Mouse (Mus musculus) left cerebral cortex, adult 8-10 months (tissue): Measurements from ENCODE around the gene Bag6. TPM values are rescaled to one million over a fixed set of nuclear protein-coding genes. Genes with fewer than 3 reads are reported as not detected.

ENCODE experiments used
- DNase-seq, 2 experiments: peaks; one replicate each; pipeline ENCODE4 v3.0.0; 2022; ENCODE audit warnings: low spot score in 2 of 2
- total RNA-seq, 4 experiments: library from RNA; stranded (reverse); gene quantifications; 2 replicates each; pipeline ENCODE4 v1.2.4; 2022

The Bag6 gene
- total RNA-seq, 4 experiments from 2014 or later = 263 to 306 (median 290) TPM

DNA sequence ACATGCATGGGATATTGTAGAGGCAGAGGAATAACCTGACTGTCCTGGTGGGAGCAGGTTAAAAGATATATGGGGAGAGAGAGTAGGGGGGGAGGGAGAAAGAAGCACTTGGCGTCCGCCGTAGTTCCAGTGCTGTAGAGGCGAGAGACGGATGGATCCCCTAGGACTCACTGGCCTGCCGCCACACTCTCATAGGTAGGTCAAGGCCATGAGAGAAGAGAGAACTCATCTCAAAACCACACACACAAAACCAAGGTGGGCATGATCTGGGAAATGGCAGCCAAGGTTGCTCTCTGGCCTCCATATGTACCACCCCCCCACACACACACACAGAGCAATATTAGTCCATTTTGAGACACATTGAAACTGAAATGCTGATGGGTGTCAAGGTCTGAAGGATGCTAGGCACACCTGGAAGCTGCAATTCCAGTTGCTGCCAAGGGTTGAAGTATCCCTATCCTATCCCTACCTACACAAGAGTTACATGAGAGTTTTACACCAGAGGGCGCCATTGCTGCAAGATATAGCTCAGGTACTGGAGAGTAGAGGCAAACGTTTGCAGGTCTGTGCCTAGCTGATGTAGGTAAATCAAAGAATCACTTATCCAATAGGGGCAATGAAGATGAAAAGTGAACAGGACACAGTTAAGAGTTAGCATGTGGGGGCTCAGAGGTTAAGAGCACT, 31.5 kb downstream of the Bag6 start:
- DNase-seq = peak in 1 of 2 experiments; percentile 70

DNA sequence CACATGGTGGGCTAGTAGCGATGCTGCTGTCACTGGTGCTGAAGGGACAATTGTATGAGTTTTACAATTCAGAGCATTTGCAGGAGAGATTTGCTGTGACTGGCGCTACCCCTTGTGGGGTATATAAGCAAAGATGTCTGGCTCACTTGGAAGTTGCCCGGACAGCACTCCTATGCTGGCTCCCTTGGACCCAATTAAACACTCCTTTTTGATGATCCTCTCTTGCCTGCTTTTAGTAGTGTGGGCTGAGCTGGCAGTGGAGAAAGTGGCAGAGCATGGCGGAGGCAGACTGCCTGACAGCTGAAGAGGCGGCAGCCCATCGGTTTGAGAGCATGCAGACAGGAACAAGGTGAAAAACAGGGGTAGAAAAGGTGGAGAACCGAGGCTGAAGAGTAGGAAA, 32.8 kb downstream of the Bag6 start:
- DNase-seq = peak in 1 of 2 experiments; percentile 50

DNA sequence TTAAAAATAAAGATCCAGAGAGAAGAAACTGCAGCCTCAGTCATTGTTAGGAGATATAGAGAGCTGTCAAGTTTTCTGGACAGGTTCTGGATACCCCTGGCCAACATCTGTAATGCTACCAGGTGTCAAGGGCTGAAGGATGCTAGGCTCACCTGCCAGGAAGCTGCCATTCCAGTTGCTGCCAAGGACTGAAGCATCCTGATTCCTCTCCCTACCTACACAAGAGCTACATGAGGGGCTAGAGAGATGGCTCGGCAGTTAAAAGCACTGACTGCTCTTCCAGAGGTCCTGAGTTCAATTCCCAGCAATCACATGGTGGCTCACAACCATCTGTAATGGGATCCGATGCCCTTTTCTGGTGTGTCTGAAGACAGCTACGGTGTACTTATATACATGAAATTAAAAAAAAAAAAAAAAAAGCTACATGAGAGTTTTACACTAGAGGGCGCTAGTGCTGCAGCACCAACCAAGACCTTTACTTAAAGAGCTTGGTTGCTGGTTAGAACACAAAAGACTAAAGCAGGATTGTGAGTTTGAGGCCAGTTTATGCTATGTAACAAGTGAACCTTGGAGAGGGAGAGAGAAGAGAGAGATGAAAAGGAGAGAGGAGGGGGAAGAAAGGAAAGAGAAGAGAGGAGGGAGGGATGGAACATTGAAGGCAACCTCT, 33.7 kb downstream of the Bag6 start:
- DNase-seq = no peak

DNA sequence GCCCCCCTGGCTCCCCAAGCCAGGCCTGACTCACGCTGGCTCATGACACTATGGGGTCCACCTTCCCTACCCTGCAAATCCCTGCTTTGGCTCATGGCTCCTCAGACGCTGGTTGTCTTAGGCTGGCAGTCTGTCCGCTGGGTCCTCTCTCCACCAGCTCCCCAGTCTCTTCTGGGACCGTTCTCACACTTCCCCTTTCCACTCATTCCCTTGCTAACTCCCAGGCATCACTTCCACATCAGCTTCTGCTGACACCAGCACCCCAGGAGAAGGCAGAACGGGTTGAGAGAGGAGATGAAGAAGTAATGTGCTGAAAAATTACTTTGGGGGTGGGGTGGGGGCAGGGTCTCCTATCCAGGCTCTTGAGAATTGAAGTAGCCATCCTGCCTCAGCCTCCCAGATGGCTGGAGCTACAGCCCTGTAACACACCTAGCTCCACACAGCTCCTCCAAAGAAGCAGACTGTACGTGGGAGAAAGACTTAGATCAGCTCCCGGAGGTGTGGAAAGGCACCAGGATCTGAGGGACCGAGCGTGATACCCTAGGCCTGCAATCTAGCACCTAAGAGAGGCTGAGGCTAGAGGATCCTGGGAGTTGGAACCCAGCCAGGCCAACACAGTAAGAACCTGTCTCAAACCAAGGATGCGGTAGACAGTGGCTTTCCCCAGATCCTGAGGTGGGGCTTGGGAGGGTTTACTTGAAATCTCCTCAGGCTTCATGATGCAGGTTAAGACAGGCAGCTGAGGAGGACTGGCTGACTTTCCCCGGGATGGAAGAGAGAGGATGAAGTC, 37.7 kb downstream of the Bag6 start:
- peak in 1 of 2 experiments; percentile 72 for DNase-seq

DNA sequence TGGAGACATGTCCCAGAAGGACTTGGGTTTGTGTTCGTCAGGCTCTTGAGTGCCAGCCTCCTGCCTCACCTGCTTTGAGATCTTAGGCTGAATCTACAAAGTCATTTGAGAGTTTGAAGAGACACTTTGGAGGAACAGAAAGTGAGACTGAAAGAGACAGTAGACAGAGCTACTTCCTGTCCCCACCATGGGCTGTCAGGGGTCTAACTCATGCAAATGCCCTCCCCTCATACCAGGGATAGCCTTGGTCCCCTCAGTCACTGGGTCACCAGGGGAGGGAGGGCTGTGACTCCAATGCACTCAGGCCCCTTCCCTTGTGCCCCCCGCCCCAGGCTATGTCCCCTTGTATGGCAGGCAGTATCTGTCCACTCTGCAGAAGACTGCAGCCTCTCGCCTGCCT, 38.4 kb downstream of the Bag6 start:
- no peak for DNase-seq

DNA sequence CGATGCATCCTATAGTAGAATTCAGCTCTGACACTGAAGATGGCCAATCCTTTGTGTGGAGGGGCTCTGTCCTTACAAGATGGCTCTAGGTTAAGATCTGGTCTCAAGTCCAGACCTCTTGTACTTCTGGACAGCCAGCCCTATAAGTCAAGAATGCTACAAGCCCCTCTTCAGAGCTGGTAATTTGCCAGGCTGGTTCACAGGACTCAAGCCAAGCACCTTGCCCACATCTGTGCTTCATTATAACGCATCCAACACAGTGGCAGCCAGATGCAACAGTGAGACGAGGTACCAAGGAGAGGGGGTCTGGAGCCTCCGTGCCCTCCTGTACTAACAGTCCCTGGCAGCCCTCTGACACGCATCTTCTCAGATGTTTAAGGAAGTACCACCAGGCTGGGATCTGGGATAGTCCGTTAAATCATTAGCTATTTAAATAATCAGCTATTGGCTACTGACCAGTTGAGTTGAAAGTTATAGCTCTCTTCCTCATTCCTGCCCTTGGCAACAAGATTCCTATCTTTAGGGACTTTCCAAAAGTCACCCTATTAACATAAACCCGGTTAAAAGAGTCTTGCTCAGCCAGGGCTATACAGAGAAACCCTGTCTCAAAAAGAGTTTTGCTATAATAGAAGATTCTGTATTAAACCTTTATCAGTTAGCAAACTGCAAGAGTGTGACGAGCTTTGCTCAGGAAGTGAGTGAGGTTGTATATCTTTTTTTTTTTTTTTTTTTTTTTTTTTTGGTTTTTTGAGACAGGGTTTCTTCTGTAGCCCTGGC, 39.4 kb downstream of the Bag6 start:
- DNase-seq = no peak

DNA sequence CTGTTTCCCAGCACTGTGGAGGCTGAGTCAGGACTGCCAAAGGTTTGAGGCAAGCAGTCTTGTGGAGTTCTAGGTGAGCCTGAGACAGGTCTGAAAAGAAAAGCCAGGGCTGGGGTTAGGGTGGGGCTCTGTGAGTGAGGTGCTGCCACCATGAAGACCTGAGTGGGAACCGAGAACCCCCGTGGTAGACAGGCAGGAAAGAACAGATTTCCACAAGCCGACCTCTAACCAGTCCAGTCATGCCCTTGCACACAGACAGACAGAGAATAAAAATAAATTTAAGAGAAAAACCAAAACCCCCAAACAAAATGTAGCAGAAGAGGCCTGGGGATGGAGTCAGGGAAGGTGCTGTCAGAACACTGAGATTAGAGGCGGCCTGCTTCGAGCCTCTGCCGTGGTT, 40.4 kb downstream of the Bag6 start:
- no peak for DNase-seq

DNA sequence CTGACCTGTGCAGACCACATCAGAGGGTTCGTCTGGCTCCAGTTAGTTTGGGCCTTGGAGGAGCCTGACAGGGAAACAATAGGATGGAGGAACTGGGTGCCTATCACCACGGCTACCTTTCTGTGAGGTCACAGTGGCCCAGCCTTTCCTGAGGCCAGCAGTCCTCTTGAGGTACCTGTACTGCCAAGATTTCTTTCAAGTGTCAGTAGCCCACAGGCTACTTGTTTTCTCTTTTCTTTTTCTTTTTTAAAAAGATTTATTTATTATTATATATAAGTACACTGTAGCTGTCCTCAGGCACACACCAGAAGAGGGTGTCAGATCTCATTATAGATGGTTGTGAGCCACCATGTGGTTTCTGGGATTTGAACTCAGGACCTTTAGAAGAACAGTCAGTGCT, 41.0 kb downstream of the Bag6 start, which contains the start of gene Aif1:
Gene Aif1 (minus strand): TSS at position 101 of the 400 bp plus-strand sequence.
- DNase-seq = no peak

DNA sequence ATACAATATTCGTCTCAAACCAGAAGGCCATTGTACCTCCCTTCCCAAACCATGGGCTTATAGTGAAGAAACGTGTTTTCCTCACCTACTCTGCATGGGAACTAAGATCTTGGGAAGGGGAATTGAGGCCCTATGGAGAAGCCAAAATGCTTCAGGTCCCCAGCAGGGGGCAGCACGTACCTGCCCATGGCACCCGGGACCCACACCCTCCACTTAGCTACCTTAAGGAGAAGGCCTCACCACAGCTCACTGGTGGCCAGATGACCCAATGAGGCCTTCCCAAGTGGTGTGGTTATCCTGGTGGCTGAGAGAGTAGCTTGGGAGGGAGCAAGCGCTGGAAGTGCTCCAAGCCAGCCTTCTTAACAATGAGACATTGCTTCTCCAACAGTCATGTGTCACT, 43.5 kb downstream of the Bag6 start:
- DNase-seq = no peak

DNA sequence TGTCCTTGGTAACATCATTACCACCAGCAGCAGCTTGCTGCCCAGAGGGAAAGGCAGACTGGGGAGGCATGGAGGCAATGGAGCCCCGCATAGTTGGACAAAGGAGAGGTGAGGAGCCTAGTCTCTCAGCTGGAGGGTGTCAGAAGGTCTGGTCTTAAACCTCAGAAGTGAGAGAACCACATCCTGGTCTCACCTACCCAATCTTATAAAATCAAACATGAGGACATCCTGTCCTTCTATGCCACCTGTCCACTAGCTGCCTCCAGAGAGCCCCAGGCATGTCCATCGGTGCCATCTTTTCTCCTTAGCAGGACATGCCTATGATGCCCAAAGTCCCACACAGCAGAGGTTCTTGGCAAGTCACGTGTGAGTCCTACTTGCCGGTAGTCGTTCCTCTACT, 45.1 kb downstream of the Bag6 start:
- DNase-seq = no peak

DNA sequence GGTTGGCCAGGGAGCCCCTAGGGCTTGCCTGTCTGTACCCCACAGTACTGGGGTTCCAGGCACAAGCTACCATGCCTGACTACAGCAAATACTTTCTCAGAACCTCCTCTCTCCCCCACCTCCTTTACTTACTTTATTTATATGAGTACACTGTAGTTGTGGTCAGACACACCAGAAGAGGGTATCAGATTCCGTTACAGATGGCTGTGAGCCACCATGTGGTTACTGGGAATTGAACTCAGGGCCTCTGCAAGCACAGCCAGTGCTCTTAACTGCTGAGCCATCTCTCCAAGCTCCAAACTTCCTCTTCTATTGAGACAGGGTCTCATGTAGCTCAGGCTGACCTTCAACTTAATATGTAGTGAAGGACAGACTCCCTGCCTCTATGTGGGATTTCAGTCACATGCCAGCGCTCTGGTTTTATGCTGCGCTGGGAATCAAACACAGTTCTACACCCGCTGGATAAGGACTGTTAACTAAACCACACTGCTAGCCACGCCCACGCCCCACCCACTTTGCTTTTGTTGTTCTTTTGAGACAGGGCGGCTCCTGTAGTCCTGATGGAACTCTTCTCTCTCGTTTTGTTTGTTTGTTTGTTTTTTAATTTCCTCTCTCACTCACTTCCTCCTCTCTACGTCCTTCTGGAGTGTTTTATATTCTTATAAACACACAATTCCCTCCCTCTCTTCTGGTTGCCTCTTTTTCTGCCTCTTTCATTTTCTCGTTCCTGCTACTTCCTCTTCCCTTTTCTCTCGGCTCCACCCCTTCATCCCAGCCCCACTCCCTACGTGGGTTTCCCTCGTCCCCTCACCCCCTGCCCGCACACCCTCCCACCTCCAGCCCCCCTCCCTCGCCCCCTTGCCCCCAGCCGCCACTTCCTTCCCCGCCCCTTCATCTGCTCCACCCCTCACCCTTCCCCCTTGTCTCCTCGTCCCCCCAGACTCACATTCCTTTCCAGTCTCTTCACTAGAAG, 50.9 kb downstream of the Bag6 start:
- no peak for DNase-seq

DNA sequence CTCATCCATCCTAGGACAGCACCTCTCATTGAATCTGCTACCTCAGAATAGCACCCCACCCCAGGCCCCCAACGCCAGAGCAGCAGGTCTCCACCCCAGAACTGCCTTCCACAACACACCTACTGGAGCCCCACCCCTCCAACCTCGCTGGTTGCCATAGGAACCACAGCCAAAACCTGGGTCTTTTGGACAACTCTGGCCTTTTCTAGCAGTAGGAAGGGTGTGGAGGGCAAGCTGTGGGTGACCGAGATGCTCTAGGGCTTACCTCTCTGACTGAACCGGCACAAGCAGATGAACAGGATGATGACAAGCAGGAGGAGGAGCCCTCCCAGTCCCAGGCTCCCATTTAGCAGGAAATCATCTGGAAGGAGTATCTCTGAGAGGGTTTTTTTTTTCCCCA, 51.7 kb downstream of the Bag6 start:
- DNase-seq = no peak

DNA sequence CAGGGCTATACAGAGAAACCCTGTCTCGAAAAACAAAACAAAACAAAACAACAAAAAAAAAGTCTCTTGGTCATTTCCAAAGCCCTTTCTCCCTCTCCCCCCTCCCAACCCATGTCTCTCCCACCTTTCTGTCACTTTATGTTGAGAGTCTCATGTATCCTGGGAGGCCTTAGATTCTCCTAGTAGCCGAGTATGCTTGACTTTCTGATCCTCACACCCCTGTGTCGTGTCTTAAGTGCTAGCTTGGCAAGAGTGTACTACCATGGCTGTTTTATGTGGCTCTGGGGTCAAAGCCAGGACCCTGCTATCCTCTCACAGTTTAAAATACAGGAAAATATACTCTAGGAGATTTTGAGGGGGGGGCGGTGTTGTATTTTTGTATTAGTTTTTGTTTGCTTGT, 52.4 kb downstream of the Bag6 start:
- no peak for DNase-seq

DNA sequence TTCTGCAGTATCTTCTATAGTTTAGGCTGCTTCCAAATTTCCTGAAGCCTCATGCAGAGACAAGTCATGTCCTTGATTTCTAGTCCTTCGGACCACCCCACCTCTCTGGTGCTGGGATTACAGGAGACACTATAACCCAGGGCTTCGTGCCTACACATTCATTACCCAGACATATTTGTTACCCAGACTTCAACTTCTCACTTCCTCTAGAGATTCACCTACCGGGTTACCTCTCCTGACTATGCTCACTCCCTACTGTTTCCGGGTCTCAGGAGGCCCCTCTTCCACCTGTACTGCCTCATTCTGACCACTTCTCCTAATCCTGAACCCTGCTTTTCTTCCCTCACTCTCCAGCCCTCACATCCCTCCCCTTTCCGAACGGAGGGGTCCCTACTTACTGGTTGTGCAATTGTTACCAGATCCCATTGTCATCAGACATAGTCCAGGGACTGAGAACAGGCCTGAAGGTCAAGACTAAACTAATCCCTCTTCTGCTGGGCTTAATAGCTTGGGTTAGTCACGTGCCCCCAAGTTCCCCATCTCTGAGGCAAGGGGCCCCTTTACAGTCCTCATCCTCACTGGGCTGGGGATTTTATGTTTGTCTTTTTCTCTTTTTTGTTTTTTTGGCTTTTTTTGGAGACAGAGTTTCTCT, 53.1 kb downstream of the Bag6 start, which contains the start of gene Lst1:
Gene Lst1 (minus strand): TSS at position 481 of the 652 bp plus-strand sequence.
- DNase-seq = no peak

DNA sequence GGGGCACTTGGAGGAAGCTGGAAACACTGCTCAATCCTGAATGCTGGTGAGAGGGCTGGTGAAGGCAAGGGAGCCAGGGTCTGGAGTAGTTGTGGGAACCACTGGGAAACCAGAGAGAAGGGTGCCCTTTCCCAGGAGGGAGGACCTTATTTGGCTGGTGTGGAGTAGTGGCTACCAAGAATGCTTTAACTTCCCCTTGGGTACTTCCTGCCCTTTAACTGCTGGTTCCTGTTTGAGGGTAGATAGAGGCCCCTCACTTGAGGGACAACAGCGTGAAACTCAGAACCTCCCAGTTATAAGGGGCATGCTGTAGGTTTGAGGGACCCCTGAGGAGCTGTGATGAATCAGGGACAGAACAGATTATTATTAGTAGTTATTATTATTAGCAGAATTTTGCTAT, 54.2 kb downstream of the Bag6 start:
- DNase-seq = no peak

DNA sequence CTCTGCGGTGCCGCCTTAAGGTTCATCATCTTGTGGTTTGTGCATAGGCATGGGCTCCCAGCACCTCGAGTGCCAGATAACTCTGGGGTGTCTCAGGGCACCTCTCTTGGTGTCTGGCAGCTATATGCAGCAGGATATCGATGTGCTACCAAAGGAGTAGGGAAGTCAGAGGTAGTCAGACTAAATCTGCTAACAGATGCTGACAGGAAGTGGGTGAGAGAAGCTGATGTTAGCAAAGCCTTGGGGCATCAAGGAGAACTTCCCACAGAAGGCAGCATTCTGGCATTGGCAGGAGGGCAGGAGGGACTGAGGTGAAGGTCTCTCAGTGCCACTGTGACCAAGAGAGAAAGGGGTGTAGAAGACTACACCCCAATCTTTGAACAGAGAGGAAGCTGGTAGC, 55.1 kb downstream of the Bag6 start:
- no peak for DNase-seq

DNA sequence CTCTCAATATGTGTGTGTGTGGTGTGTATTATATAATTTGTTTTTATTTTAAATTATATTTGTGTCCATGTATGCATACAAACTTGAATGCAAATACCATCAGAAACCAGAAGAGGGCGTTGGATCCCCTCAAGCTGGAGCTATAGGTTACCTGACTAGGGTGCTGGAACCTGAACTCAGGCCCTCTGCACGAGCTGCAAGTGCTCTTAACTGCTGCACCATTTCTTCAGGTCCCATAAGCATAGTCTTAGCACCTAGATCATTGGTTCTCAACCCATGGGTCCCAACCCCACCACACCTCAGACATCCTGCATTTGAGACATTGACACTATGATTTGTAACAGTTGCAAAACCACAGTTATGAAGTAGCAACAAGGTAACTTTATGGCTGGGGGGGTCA, 56.7 kb downstream of the Bag6 start:
- DNase-seq = no peak

DNA sequence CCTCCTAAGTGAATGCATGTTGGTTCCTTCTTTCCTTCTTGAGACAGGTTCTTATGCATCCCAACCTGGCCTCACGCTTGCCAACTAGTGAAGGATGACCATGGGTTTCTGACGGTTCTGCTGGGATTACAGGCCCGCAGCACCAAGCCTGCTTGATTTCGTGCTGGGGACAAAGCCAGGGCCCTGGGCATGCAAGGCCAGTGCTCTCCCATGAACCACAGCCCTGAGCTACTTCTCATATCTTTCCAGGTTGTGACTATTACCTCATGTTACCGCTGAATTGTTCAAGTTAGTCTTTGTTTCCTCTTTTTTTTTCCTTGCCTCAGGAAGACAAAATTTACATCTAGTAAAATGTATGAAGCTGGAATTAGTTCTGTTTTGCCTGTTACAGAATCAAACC, 57.9 kb downstream of the Bag6 start:
- DNase-seq = no peak

DNA sequence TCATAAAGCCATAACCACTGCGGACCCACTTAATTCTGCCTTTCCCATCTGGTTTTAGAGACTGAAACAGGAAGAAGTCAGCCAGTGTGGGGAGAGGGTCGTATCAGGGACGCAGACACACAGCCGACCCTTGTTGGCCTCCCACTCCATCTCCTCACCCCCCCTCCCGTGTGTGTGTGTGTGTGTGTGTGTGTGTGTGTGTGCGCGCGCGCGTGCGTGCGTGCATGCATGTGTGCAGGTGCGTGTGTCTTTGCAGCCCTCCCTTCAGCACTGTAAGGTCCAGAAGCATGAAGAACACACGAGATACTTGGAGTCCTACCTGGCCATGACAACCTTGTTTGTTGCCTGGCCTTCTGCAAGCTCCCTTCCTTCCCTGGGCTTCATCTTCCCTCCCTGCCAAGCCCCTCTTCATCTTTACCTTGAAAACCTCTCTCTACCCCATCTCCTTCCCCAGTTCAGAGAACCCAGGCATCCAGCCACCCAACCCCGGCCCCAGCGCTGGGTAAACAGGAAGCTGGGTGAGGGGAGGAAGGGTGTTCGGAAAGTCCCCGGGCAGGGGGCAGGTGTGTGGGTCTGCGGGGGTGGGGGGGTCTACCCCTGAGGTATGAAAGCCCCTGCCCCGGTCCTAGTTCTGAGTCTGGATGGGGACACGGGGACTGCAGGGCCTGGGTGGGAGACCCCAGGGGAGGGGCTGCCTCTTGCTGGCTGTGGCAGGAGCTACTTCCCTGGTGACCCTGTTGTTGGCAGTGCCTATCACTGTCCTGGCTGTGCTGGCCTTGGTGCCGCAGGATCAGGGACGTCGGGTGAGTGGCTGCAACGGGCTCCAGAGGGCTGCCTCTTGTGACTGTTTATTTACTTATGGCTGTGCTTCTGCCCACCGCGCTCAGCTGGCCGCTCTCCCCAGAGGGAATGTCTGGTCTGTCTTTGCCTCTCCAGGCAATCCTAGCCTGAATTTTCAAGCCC, 59.2 kb downstream of the Bag6 start, which contains the start of gene Ltb:
Gene Ltb (plus strand): TSS at position 559 of the 963 bp plus-strand sequence.
- DNase-seq = no peak
